Mouse (Mus musculus): Measurements from ENCODE around the gene Zfp980. TPM values are rescaled to one million over a fixed set of nuclear protein-coding genes. Genes with fewer than 3 reads are reported as not detected.
"Not testable (repeated sequence)": the region's sequence is repeated elsewhere in the genome, so short reads cannot be mapped to it uniquely, and the experiment has no call there.

The Zfp980 gene
- 0.13 TPM for polyA plus RNA-seq (2012; fragmentation: generic; extraction: Trizol)

GRCm38 (mm10) chr4:145670385-145670784, at the start of gene Zfp980:
Gene Zfp980 (plus strand): TSS chr4:145670685.
- not testable (repeated sequence) for H3K27me3 ChIP-seq (ENCODE audit: control insufficient read depth, insufficient read depth, insufficient read length); H3K4me3 ChIP-seq; H3K4me2 ChIP-seq (ENCODE audit: low read depth); H3ac ChIP-seq (ENCODE audit: control insufficient read depth, insufficient read length); H3K36me3 ChIP-seq (ENCODE audit: control insufficient read depth, insufficient read depth); H3K79me2 ChIP-seq (ENCODE audit: control insufficient read depth, insufficient read depth)

GRCm38 (mm10) chr4:145640416-145641185, 29.9 kb upstream of the Zfp980 start:
- H3K4me2 ChIP-seq (ENCODE audit: low read depth); H3K36me3 ChIP-seq (ENCODE audit: control insufficient read depth, insufficient read depth); H3K27me3 ChIP-seq (ENCODE audit: control insufficient read depth, insufficient read depth, insufficient read length); H3K4me3 ChIP-seq; H3K79me2 ChIP-seq (ENCODE audit: control insufficient read depth, insufficient read depth); H3ac ChIP-seq (ENCODE audit: control insufficient read depth, insufficient read length): not testable (repeated sequence)

- H3K79me2 ChIP-seq (ENCODE audit: control insufficient read depth, insufficient read depth); H3K4me3 ChIP-seq; H3K27me3 ChIP-seq (ENCODE audit: control insufficient read depth, insufficient read depth, insufficient read length); H3ac ChIP-seq (ENCODE audit: control insufficient read depth, insufficient read length); H3K4me2 ChIP-seq (ENCODE audit: low read depth); H3K36me3 ChIP-seq (ENCODE audit: control insufficient read depth, insufficient read depth): not testable (repeated sequence)
Observed at GRCm38 (mm10) chr4:145674286-145674780, 3.8 kb downstream of the Zfp980 start.

GRCm38 (mm10) chr4:145680217-145680616, 9.7 kb downstream of the Zfp980 start:
- H3K36me3 ChIP-seq (ENCODE audit: control insufficient read depth, insufficient read depth); H3K79me2 ChIP-seq (ENCODE audit: control insufficient read depth, insufficient read depth); H3K27me3 ChIP-seq (ENCODE audit: control insufficient read depth, insufficient read depth, insufficient read length); H3ac ChIP-seq (ENCODE audit: control insufficient read depth, insufficient read length); H3K4me3 ChIP-seq; H3K4me2 ChIP-seq (ENCODE audit: low read depth): not testable (repeated sequence)

GRCm38 (mm10) chr4:145680672-145681387, 10.3 kb downstream of the Zfp980 start:
- not testable (repeated sequence) for H3K4me3 ChIP-seq; H3K79me2 ChIP-seq (ENCODE audit: control insufficient read depth, insufficient read depth); H3ac ChIP-seq (ENCODE audit: control insufficient read depth, insufficient read length); H3K27me3 ChIP-seq (ENCODE audit: control insufficient read depth, insufficient read depth, insufficient read length); H3K4me2 ChIP-seq (ENCODE audit: low read depth); H3K36me3 ChIP-seq (ENCODE audit: control insufficient read depth, insufficient read depth)

- not testable (repeated sequence) for H3K4me2 ChIP-seq (ENCODE audit: low read depth); H3K27me3 ChIP-seq (ENCODE audit: control insufficient read depth, insufficient read depth, insufficient read length); H3ac ChIP-seq (ENCODE audit: control insufficient read depth, insufficient read length); H3K4me3 ChIP-seq; H3K79me2 ChIP-seq (ENCODE audit: control insufficient read depth, insufficient read depth); H3K36me3 ChIP-seq (ENCODE audit: control insufficient read depth, insufficient read depth)
Observed at GRCm38 (mm10) chr4:145682021-145682420, 11.5 kb downstream of the Zfp980 start.

- not testable (repeated sequence) for H3K36me3 ChIP-seq (ENCODE audit: control insufficient read depth, insufficient read depth); H3K79me2 ChIP-seq (ENCODE audit: control insufficient read depth, insufficient read depth); H3K4me3 ChIP-seq; H3K4me2 ChIP-seq (ENCODE audit: low read depth); H3K27me3 ChIP-seq (ENCODE audit: control insufficient read depth, insufficient read depth, insufficient read length); H3ac ChIP-seq (ENCODE audit: control insufficient read depth, insufficient read length)
Observed at GRCm38 (mm10) chr4:145683024-145683766, 12.7 kb downstream of the Zfp980 start.

GRCm38 (mm10) chr4:145686061-145686460, 15.6 kb downstream of the Zfp980 start:
- H3K79me2 ChIP-seq (ENCODE audit: control insufficient read depth, insufficient read depth); H3K4me3 ChIP-seq; H3K27me3 ChIP-seq (ENCODE audit: control insufficient read depth, insufficient read depth, insufficient read length); H3K36me3 ChIP-seq (ENCODE audit: control insufficient read depth, insufficient read depth); H3ac ChIP-seq (ENCODE audit: control insufficient read depth, insufficient read length); H3K4me2 ChIP-seq (ENCODE audit: low read depth): not testable (repeated sequence)

GRCm38 (mm10) chr4:145744935-145745644, 74.6 kb downstream of the Zfp980 start:
- H3K27me3 ChIP-seq (ENCODE audit: control insufficient read depth, insufficient read depth, insufficient read length); H3K4me3 ChIP-seq; H3K79me2 ChIP-seq (ENCODE audit: control insufficient read depth, insufficient read depth); H3K4me2 ChIP-seq (ENCODE audit: low read depth); H3K36me3 ChIP-seq (ENCODE audit: control insufficient read depth, insufficient read depth); H3ac ChIP-seq (ENCODE audit: control insufficient read depth, insufficient read length): not testable (repeated sequence)

GRCm38 (mm10) chr4:145745645-145745991, 75.1 kb downstream of the Zfp980 start:
- H3K79me2 ChIP-seq (ENCODE audit: control insufficient read depth, insufficient read depth); H3K4me3 ChIP-seq; H3K36me3 ChIP-seq (ENCODE audit: control insufficient read depth, insufficient read depth); H3K4me2 ChIP-seq (ENCODE audit: low read depth); H3K27me3 ChIP-seq (ENCODE audit: control insufficient read depth, insufficient read depth, insufficient read length); H3ac ChIP-seq (ENCODE audit: control insufficient read depth, insufficient read length): not testable (repeated sequence)

Measured in myocyte (in vitro differentiated cells).